Mouse (Mus musculus) embryonic stem cell, embryonic (primary cell): ENCODE measurements around the gene Gabpb2.

Experiments used
- CTCF ChIA-PET, 4 experiments: fragments of 300-600 bp in 2 of 4; fragments of 350-600 bp in 2 of 4; sonication (Branson Sonifier 250); formaldehyde crosslinking; loops; one replicate each; lab custom pipeline; 2022; ENCODE audit warnings: inconsistent platforms in 2 of 4; lab: Charles Lee
- POLR2A ChIA-PET, 4 experiments: fragments of 300-600 bp in 2 of 4; fragments of 350-600 bp in 2 of 4; sonication (Branson Sonifier 250); formaldehyde crosslinking; loops; one replicate each; lab custom pipeline; 2022; ENCODE audit warnings: antibody characterized with exemption in 4 of 4, inconsistent platforms in 1 of 4; lab: Charles Lee

The Gabpb2 gene

GRCm38 (mm10) chr3:95239022-95239421 lies 21.3 kb upstream of the Gabpb2 start:
- CTCF ChIA-PET: interaction anchor here in 1 of 4 experiments (0.9 to 1.4 kb wide), 3 partner anchors 8 to 96 kb away, joined by 3 to 4 read pairs (median 3); no protein-coding TSS in a partner anchor
- POLR2A ChIA-PET: interaction anchor here in 3 of 4 experiments (0.7 to 19.2 kb wide), 12 partner anchors 7 to 79 kb away, joined by 3 to 360 read pairs (median 6); partner anchors contain the start of genes Gabpb2 (in 2 of the 3), Bnipl (in 1 of the 3), Mllt11 (in 1 of the 3) and Sema6c (in 1 of the 3)

GRCm38 (mm10) chr3:95237541-95238099 lies 19.9 kb upstream of the Gabpb2 start:
- ChIA-PET CTCF (no interaction called here), POLR2A (interaction anchor here in 2 of 4 experiments (0.6 to 19.2 kb wide), 4 partner anchors 9 to 149 kb away, joined by 3 to 360 read pairs (median 13); partner anchors contain the start of genes Gabpb2 (in 2 of the 2) and Cdc42se1 (in 1 of the 2))

GRCm38 (mm10) chr3:95235386-95236301 lies 17.9 kb upstream of the Gabpb2 start:
- POLR2A ChIA-PET: interaction anchor here in 3 of 4 experiments (0.6 to 19.2 kb wide), 36 partner anchors 8 to 398 kb away, joined by 3 to 360 read pairs (median 4); partner anchors contain the start of genes Gabpb2 (in 2 of the 3), Prune1 (in 2 of the 3), Bnipl (in 1 of the 3) and Cdc42se1 (in 1 of the 3)
- CTCF ChIA-PET: interaction anchor here in 3 of 4 experiments (0.5 to 1.4 kb wide), 5 partner anchors 12 to 963 kb away, joined by 3 to 5 read pairs (median 3); partner anchors contain the start of genes Gabpb2 (in 1 of the 3) and Tmod4 (in 1 of the 3)

GRCm38 (mm10) chr3:95233303-95233980 lies 15.7 kb upstream of the Gabpb2 start:
- POLR2A ChIA-PET: interaction anchor here in 2 of 4 experiments (0.8 to 19.2 kb wide), 6 partner anchors 9 to 49 kb away, joined by 4 to 360 read pairs (median 8); partner anchors contain the start of genes Gabpb2 (in 2 of the 2), Bnipl (in 1 of the 2), Gm128 (in 1 of the 2) and Mindy1 (in 1 of the 2)
- CTCF ChIA-PET: interaction anchor here in 1 of 4 experiments (0.7 kb wide), 1 partner anchor 59 kb away, joined by 4 read pairs; no protein-coding TSS in a partner anchor

GRCm38 (mm10) chr3:95232771-95233170 lies 15.1 kb upstream of the Gabpb2 start:
- ChIA-PET CTCF (no interaction called here), POLR2A (interaction anchor here in 3 of 4 experiments (0.6 to 19.2 kb wide), 16 partner anchors 9 to 217 kb away, joined by 3 to 360 read pairs (median 12); partner anchors contain the start of genes Gabpb2 (in 3 of the 3), Gm128 (in 2 of the 3), Prune1 (in 2 of the 3) and Mindy1 (in 1 of the 3))

GRCm38 (mm10) chr3:95231298-95232221 lies 13.8 kb upstream of the Gabpb2 start, which contains the start of gene Mllt11:
Gene Mllt11, minus strand, starts transcription at chr3:95232171.
- ChIA-PET CTCF (interaction anchor here (0.5 to 2.1 kb wide), 15 partner anchors 9 to 383 kb away, joined by 3 to 16 read pairs (median 3); partner anchors contain the start of genes Gabpb2 (in 2 of the 4) and Gm128 (in 1 of the 4)), POLR2A (interaction anchor here (0.6 to 19.2 kb wide), 54 partner anchors 7 to 1181 kb away, joined by 3 to 360 read pairs (median 5); partner anchors contain the start of genes Gm128 (in 4 of the 4), Gabpb2 (in 3 of the 4), Bnipl (in 2 of the 4) and Mindy1 (in 2 of the 4))

- CTCF ChIA-PET: interaction anchor here (0.5 to 2.1 kb wide), 16 partner anchors 8 to 87 kb away, joined by 3 to 16 read pairs (median 3); partner anchors contain the start of genes Gabpb2 (in 2 of the 4) and Gm128 (in 1 of the 4)
- POLR2A ChIA-PET: interaction anchor here (0.6 to 19.2 kb wide), 63 partner anchors 8 to 1182 kb away, joined by 3 to 360 read pairs (median 5); partner anchors contain the start of genes Gm128 (in 4 of the 4), Gabpb2 (in 3 of the 4), Bnipl (in 2 of the 4) and Mindy1 (in 2 of the 4)
Measured at GRCm38 (mm10) chr3:95230495-95231297, 13.0 kb upstream of the Gabpb2 start.

- ChIA-PET CTCF (interaction anchor here in 3 of 4 experiments (0.7 to 3.2 kb wide), 7 partner anchors 8 to 22 kb away, joined by 3 to 16 read pairs (median 4); partner anchors contain the start of gene Gabpb2 (in 1 of the 3)), POLR2A (interaction anchor here (0.6 to 19.2 kb wide), 44 partner anchors 9 to 438 kb away, joined by 3 to 360 read pairs (median 5); partner anchors contain the start of genes Gabpb2 (in 4 of the 4), Gm128 (in 3 of the 4), Mindy1 (in 2 of the 4) and Bnipl (in 1 of the 4))
Measured at GRCm38 (mm10) chr3:95229781-95230494, 12.2 kb upstream of the Gabpb2 start.

GRCm38 (mm10) chr3:95228894-95229780 lies 11.4 kb upstream of the Gabpb2 start:
- CTCF ChIA-PET: interaction anchor here in 3 of 4 experiments (0.7 to 3.2 kb wide), 4 partner anchors 11 to 20 kb away, joined by 3 to 15 read pairs (median 3); partner anchors contain the start of gene Gabpb2 (in 1 of the 3)
- POLR2A ChIA-PET: interaction anchor here (0.5 to 19.2 kb wide), 41 partner anchors 7 to 439 kb away, joined by 3 to 360 read pairs (median 4); partner anchors contain the start of genes Gabpb2 (in 4 of the 4), Gm128 (in 2 of the 4), Mindy1 (in 2 of the 4) and Anxa9 (in 1 of the 4)

- POLR2A ChIA-PET: interaction anchor here (0.5 to 19.2 kb wide), 39 partner anchors 7 to 254 kb away, joined by 3 to 360 read pairs (median 4); partner anchors contain the start of genes Gabpb2 (in 3 of the 4), Anxa9 (in 2 of the 4), Bnipl (in 2 of the 4) and Gm128 (in 2 of the 4)
- CTCF ChIA-PET: interaction anchor here in 3 of 4 experiments (0.6 to 3.2 kb wide), 6 partner anchors 10 to 82 kb away, joined by 3 to 15 read pairs (median 3); partner anchors contain the start of gene Gabpb2 (in 2 of the 3)
Measured at GRCm38 (mm10) chr3:95228148-95228893, 10.6 kb upstream of the Gabpb2 start, which contains the start of gene Cdc42se1. Gene Cdc42se1, plus strand, starts transcription at chr3:95228732.

GRCm38 (mm10) chr3:95227214-95227613 lies 9.5 kb upstream of the Gabpb2 start:
- POLR2A ChIA-PET: interaction anchor here (0.6 to 19.2 kb wide), 24 partner anchors 8 to 1009 kb away, joined by 3 to 360 read pairs (median 6); partner anchors contain the start of genes Bnipl (in 2 of the 4), Gabpb2 (in 2 of the 4), Gm128 (in 2 of the 4) and Anxa9 (in 1 of the 4)
- CTCF ChIA-PET: interaction anchor here (0.7 to 3.2 kb wide), 4 partner anchors 9 to 33 kb away, joined by 3 to 15 read pairs (median 7); partner anchors contain the start of gene Gabpb2 (in 2 of the 4)

GRCm38 (mm10) chr3:95224295-95224694 lies 6.6 kb upstream of the Gabpb2 start:
- CTCF ChIA-PET: interaction anchor here in 3 of 4 experiments (0.6 to 1.3 kb wide), 3 partner anchors 12 to 244 kb away, joined by 3 read pairs; no protein-coding TSS in a partner anchor

More at GRCm38 (mm10) chr3:95224295-95224694, 6.6 kb upstream of the Gabpb2 start:
- POLR2A ChIA-PET: interaction anchor here in 3 of 4 experiments (0.6 to 16.2 kb wide), 14 partner anchors 10 to 209 kb away, joined by 3 to 360 read pairs (median 4); partner anchors contain the start of genes Gm128 (in 2 of the 3), Cdc42se1 (in 1 of the 3), Mllt11 (in 1 of the 3) and Sema6c (in 1 of the 3)
